Mouse (Mus musculus) kidney, postnatal 10 days (tissue): ENCODE results near the gene Eya4.

Experiments
- DNase-seq: peaks from one replicate; pipeline ENCODE4 v3.0.0; 2021; ENCODE audit warnings: mixed read lengths

The Eya4 gene

DNA sequence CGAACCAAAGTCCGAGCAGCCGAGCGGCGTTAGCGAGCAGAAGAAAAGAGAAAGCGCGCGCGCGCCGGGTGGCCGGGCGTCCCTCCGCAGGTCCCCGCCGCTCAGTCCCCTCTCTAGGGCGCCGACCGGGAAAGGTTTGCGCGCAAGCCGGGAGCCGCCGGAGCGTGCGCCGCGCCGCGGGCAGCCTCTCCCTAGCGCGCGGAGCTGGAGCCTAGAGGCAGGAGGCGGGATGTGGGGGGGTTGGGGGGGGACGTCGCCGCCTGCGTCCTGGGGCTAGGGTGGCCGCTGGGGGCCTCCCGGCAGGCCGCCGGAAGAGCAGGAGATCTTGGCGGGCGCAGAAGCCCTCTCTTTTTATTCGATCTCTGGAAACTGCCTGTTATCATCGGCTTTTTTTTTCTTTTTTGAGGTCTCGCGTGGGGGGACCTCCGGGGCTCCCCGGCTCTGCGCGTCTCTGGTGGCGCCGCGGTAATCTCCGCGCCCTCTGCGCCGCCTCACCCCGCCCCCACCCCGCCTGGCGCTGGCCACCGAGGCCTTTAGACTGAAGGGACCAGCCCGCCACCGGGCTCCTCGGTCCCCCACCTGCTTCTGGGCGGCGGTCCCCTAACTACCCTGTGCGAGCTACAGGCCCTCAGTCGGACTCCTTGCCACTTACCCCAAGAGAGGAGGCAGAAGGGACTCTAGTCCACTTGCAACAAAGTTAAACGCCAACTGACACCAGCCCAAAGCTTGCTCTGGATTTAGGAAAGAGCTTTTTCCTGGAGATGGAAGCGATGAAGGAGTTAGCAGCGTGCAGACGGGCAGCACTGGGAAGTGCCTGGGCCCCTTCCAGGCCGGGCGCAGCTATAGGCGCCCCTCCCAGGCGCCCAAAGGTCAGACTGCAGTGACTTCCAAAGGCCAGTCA, at the start of gene Eya4:
Eya4 (minus strand) TSS at position 776 of the 901 bp plus-strand sequence.
- peak; percentile 78 for DNase-seq

DNA sequence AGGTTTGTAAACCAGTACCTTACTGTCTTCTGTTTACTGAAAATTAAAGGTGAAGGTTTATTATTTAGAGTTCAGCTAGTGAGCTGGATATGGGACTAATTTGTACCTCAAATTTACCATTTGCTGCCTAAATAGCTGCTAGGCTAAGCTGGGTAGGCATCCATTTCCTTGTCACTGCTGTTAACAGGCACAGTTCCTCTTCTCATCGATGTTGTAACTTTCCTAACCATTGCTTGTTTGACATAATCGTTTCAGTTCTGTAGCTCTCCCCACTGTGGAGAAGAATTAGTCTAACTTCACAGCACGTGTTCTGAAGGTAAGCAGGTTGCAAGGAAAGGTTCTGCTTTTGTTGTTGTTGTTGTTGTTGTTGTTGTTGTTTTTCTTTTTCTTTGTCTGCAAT, 44.8 kb upstream of the Eya4 start:
- no peak for DNase-seq

DNA sequence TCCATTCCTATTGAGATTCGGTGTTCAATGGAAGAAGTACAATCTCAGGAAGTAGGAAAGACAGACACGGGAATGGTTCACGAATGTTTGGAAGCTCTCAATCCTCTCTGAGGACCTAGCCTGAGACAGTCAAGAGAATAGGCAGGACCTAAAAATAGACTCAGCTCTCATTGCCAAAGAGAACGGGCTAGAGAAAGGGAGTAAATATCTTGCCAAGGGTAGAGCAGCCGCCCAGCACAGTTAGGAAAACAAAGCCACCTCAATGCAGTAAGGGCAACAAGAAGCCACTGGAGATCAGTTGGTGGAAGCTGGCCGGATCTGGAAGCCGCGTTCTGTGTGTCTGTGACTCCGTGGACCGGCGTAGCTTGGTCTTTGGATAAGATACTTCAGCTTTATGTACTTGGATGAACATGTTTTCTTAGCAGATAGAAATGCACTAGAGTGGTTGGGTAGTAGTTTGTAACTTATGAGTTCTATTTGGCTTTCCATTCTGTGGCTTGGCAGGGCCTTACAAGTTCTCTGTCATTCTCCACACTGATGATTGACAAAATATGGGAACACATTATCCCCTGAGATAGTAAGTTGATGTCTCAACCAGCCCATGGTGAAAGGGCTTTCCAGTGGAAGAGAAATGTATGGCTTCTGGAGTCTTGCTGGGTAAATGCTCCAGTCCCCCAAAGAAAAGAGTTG, 44.1 kb upstream of the Eya4 start:
- DNase-seq: no peak

DNA sequence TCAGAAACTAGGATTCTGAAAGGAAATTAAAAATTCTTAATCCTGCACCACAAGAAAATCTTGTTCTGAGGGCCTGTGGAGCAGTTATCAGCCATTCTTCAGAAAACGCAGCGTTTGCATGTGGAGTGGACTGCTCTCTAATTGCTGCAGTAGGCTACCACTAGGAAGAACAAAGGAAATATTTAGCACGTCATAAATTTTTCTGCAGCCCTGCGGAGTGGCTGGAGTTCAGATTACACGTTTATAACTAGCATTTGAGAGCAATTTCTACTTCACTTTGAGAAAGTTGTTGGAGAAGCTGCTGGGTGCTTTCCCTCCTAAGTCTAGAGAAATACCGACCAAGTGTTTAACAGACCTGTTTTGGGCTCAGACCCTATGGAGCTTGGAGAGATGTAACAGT, 43.6 kb upstream of the Eya4 start:
- DNase-seq: no peak

DNA sequence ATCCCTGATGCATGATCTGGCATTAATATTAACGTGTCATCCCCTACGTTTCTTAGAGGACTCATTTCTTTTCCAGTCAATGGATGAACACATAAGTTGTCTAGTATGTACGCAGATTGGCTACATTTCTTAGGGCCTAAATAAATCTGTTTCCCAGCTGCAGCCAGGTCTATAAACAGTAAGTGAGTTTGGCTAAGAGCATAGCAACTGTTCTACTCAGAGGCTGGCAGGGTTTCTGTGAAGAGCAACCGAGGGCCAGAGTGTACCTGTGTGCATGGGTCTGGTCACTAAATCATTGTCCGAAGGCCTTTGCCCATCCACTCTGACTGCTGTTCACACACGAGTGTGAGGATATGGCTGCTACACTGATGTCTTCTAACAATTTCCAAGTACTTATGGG, 13.3 kb upstream of the Eya4 start:
- DNase-seq: no peak

DNA sequence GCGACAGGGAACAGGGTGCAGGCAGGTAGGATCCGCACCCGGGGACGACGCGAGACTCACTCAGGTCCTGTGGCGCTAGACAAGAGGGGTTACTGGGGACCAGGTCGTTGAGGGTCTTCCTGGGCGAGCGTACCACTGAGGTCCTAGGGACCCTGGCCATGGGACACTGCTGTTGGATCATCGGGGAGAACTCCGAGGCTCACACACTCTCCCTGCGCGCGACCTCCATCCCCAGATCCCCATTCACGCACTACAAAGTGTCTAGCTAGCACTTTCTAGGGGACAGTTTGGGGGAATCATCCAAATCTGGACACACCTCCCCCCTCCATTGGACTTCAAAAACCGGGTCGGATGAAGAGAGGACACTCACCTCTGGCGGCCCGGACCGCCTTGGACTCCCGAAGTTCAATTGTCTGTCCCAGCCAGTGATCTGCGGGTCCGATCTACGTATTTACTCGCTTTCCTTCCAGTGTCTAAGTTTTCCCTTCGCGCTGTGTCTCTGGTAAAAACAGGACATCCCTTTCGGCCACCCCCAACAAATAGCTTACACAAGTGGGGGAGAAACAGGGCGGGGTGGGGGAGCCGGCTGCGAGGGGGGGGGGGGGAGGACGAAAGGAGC, 1.1 kb downstream of the Eya4 start:
- no peak for DNase-seq

DNA sequence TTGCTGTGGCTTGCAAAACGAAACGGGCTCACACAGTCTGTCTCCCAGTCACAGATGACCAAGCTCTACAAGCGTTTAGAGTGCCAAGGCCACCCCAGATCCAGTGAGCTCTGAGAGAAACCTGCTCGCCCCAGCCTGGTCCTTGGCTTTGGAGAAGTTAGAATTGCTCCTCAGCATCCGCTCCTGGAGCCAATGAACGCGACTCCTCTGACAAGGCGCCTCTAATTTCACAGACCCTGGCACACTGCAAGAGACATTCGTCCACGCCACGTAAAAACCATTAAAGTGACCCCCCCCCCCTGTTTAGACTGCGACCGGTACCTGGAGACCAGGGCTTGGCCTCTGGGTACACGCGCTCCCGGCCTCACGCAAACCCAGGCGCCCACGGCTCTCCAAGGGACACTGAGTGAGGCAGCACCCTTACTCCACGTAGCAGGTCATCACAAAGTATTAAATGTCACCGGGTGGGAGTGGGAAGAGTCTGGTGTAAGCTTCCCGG, 1.6 kb downstream of the Eya4 start:
- DNase-seq: peak; percentile 24

DNA sequence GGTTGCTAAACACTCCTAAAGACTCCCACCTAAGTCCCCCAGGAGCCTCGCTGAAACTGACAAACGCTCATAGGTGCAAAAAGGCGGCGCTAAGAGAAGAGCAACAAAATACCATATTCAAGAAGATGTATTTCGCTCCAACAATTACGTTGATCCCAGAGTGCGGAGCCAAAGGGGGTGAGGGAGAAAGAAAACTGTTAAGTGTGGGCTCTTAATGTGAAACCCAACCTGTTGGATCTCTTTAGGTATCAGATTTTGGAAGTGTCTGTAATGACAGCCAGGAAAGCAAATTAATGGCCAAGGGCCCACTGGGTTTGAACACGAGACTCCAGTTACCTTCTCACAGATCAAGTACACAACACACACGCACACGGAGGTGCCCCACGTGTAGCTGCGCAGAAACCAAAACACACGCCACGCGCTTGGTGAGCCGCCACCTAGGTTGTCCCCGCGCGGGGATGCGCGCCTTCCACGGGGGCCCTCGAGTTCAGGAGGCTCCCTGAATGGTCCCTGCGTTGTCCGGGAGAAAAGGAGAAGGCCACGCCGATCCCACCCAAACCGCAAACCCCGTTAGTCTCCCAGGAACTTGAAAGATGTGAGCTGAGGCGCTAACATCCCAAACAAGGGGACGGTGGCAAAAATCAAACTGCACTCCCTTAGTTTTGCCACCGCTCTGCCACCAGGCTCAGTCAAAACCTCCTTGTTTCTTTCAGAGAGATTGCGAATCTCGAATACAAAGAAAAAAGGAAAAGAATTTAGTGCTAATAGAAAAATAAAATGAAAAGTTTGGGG, 2.3 kb downstream of the Eya4 start:
- DNase-seq: peak; percentile 19

DNA sequence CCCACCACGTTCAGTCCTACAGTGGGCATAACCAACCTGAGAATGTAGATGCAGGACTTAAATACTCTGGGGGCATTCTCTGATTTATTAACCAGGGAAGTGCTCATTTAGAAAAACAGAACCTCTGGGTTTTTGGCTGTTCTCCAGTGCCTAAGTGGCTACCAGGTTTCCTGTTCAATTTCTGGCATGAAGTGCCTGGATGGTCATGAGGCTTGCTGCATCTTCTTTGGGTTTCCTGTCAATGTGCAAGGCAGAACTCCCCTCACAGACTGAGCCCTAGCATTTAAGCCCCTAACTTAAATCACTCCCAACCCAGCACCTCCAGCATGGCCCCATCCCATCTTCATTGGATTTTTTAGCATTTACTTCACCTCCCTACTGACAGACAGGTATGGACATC, 13.3 kb downstream of the Eya4 start:
- no peak for DNase-seq

DNA sequence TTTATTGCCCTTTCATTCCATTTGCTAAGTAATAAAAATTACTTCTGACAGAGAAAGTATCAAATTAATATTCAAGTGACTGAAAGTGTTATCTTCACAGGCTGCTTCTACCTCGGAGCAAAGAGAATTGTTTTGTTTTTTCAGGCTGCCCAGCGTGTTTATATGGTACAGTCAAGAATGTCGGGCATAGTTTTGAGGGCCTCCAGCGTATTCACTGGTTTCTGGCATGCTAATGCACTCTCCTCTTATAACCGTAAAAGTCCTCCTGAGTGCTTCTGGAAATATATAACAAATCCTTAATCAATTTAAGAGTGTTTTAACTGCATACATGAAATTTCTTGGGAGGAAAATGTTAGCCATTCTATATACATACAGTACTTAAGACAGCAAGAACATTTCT, 17.8 kb downstream of the Eya4 start:
- DNase-seq: no peak

DNA sequence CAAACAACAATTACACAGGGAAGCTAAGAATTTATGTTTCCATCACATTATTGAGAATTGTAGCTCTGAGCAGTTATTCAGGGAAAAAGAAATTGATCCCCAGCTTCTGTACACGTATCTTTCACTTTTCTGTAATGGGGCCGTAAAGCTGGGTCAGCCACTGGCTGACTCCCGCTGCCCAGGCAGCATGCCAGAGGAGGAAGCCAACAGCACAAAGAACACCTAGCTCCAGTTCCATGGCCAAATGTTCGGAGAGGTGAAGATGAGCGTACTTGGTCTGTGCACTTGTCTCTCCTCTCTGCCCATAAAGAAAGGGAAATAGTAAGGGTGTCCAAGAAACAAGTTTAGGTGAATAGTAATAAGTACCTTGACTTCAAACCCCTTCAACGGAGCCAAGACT, 22.9 kb downstream of the Eya4 start:
- no peak for DNase-seq

DNA sequence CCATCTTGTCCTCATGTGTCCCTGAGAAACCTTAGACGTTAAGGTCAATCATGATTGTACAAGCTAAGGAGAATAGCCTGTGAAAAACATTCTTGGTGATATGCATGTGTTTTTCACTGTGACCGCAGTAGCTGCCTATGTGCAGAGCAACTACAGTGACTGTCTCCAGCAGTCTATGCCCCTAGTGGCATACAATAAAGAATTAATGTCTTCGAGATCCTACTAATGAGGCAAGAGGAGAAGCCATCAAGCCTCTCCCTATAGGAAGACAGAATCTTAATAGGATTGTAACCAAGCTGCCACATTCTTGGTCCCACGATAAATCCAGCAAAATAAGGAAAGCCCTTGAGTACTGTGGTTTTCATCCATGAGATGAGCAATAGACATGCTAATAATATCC, 28.3 kb downstream of the Eya4 start:
- no peak for DNase-seq

DNA sequence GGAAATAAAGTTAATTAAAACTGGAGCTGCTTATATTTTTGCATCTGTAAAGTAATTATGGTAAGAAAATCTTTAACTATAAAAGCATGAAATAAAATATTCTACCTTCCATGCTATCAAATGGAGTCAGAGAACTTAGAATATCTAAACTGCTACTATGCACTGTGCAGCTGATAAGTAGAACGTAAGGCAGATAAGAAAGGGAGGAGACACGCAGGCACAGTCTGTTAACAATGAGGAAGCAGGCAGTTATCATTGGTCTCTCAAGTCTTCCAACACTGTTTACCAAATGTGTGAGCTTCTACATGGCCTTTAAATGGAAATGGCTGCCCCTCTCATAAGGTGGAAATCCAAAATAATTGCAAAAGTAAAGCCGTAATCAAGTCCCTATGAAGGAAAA, 55.0 kb downstream of the Eya4 start:
- DNase-seq: no peak

DNA sequence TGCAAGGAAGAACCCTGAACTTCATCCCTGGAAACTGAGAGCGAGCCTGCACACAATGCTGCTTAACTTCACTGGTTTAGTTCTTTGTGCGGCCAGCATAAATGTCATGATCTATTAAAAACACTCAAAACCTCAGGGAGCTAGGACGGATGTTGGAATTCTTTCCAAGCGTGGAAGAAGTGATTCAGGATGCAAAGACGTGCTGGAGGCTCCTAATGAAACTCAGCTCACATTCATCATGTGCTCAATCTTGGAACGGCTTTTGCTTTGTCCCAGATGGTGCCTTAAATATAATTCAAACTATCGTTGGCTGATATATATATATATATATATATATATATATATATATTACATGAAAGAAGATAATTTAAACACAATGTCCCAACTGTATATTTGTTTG, 58.1 kb downstream of the Eya4 start:
- DNase-seq: no peak

DNA sequence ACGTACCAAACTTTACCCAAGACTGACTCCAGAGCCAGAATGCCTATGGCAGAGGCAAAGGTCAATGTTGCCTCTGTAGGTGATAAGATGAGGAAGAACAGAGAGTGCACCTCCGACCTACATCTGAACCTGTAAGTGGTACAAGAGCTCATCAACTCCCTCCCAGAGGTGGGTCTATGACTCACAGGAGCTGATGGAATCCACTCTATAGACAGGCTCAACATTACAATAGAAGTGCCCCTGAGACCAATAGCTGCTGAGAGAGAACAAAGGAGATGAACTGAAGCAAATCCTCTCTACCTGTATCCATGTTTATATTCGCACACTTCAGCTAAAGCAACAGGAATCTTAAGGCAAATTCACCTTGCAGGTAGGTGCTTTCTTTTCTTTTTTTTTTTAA, 73.2 kb downstream of the Eya4 start:
- no peak for DNase-seq

DNA sequence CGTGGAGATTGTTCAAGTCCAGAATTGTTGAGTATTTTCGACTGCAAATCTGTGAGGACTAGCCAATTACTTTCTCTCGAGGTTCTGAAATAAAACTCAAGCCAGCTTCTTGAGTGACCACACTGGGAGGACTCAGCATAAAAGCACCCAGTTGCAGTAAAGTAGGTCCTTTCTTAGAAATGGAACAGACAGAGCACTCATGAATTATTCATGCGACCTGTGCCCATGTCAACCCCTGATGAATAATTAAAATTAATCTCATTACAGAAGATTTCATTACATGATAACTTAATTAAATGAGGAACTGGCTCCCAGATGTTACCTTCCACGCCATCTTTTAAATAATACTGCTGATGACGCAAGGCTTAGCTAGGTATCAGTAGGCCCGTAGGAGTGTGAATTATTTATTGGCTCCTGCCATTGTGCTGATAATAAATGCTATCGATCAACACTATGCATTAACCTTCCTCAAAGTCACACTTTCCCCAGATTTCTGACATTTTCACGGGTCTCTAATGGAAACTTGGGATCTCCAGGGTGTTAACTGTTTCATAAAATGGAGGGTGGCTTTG, 79.5 kb downstream of the Eya4 start:
- DNase-seq: no peak

DNA sequence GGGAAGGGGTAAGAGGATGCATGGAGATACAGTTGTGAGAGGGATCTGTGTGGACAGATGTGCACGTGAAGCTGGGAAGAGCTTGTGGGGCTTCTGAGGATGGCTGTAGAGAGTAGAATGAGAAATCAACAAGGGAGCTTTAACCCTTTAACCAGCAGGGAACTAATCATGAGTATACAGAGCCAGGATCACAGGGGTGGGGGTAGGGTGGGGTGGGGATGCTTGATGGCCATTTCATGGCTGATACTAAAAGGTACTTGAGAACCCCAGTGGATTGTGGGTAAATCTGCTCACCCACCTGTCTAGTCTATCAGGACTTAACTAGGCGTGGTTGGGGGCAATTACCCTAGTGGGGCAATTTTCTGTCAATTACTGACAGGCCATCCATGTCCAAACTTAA, 80.1 kb downstream of the Eya4 start:
- no peak for DNase-seq

DNA sequence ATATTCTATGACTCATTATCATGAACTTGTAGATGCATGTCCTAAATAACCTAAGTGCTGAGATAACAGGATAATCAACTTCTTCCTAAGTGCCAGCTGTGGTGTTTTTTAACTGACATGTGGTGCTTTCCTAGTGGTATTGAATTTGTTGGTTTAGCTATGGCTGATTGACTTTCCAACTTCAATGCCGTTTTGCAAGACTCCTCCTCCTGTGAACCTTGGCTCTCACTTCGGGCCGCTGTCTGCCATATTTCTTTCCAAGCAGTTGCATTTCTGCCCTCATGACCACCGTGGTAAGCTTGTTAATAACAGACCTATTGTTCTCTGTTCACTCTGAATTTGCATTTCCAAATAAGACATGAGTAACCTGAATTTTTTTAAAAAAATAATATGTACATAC, 98.4 kb downstream of the Eya4 start:
- no peak for DNase-seq

DNA sequence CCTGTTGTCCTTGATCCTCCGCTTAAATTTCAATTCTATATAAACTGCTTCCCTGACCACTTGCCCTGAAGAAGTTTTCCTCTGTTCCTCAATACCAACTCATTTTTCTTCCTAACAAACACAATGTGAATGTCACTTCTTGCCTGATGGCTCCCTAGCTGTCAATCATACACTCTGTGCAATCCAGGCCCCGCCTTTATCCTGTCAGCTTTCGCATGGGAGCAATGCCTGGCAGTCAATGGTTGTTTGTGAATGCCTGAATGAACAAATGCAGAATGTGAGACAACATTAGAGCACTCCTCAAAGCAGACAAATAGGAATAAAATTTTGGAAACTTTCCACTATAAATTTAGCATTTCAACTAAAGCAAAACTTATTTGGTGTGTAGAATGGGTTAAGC, 104.1 kb downstream of the Eya4 start:
- no peak for DNase-seq

DNA sequence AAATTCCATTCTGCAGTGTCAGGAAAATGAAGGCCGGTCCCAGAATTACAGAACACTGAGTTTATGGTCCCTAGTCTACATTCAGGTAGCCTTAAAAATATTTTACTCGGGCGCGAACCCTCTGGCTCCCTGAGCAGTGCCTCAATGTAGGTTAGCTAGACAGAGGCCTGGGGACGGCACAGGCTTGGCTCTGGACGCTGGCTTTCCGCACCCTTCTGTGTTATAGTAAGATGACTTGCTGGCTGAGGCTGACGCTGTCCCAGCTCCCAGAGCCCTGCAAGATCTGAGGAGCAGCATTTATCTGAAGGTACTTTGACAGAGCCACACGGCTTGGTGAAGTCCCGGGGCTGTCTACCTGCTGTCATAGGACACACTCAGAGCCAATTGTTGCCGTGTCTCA, 113.7 kb downstream of the Eya4 start:
- peak; percentile 13 for DNase-seq

DNA sequence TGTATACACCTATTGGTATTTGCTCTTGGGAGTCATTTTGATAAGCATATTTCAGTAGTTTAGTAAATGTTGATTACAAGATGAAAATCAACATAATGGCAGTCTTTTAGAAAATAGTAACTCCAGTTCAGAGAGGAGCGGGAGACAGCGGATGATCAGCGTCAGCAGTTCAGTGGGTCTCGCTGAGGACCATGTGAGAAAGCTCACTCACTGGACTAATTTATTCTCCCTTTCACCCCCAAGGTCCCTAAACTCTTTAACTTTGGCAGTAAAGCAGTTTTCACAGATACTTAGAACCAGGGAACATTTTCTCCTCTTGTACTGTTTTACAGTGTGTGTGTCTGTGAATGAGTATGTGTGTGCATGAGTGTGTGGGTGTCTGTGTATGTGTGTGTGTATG, 115.2 kb downstream of the Eya4 start:
- peak; percentile 12 for DNase-seq

DNA sequence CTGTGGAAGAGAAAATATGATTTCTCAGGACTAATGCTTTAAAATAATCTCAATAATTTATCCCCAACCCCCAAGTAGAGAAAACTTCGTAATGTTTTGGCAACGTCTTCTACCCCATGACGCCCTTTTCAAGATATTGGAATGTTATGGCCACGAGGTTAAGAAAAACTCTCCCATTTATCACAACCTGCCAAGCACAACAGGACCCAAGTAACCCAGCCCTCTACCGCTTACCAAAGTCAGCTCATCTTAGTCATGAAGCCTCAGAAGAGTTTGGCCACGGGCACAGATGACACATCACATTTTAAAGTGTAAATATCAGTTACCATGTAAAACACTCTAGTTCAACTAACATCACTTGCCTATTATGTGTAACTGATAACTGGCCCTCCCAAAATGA, 117.2 kb downstream of the Eya4 start:
- DNase-seq: no peak

DNA sequence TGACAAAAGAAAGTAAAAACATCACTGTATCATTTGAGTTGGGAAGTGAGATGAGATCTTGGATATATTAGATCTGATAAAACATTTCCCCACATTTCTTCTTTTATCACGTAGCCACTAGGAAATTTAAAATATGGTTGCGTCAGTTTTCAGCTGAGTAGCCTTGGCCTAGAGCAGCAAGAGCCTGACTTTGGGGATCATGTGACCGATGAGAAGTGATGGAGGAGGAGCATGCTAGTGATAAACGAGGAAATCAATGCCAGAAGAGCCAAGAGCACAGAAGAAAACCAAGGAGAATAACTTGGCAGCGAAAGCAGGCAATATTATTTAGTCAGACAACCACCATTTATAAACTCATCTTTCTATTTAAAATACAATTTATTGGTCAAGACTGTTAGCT, 119.7 kb downstream of the Eya4 start:
- no peak for DNase-seq
